Mouse (Mus musculus): ENCODE measurements around the gene Slc26a10. TPM values are rescaled to one million over a fixed set of nuclear protein-coding genes. Genes with fewer than 3 reads are reported as not detected.

Gene Slc26a10
- polyA plus RNA-seq, 1 experiment from 2014 or later, result 1.1 TPM

Other genes with a start within 250 kb of the Slc26a10 start
- gene Ctdsp2, start 201.9 kb downstream of the Slc26a10 start, polyA plus RNA-seq (2015; fragmentation: Nextera tagmentation; extraction: Ambion mirVana), result 27.8 and 30.9 TPM in 2 replicates
- 0.15 and 0.19 TPM in 2 replicates for gene Avil, start 179.9 kb downstream of the Slc26a10 start, polyA plus RNA-seq (2015; fragmentation: Nextera tagmentation; extraction: Ambion mirVana)
- 74.7 and 78.4 TPM in 2 replicates for gene Tsfm, start 149.8 kb downstream of the Slc26a10 start, polyA plus RNA-seq (2015; fragmentation: Nextera tagmentation; extraction: Ambion mirVana)
- gene Mettl1, start 139.2 kb downstream of the Slc26a10 start, polyA plus RNA-seq (2015; fragmentation: Nextera tagmentation; extraction: Ambion mirVana), result 29.3 and 30.0 TPM in 2 replicates
- gene Eef1akmt3, start 139.1 kb downstream of the Slc26a10 start, polyA plus RNA-seq (2015; fragmentation: Nextera tagmentation; extraction: Ambion mirVana), result 0.08 and 0.14 TPM in 2 replicates
- gene Cyp27b1, start 132.4 kb downstream of the Slc26a10 start, polyA plus RNA-seq (2015; fragmentation: Nextera tagmentation; extraction: Ambion mirVana), result 0.06 TPM in 1 of 2 replicates, not detected in the other
- 4.0 and 4.5 TPM in 2 replicates for gene March9, start 120.5 kb downstream of the Slc26a10 start, polyA plus RNA-seq (2015; fragmentation: Nextera tagmentation; extraction: Ambion mirVana)
- gene Cdk4, start 117.1 kb downstream of the Slc26a10 start, polyA plus RNA-seq (2015; fragmentation: Nextera tagmentation; extraction: Ambion mirVana), result 2,414 and 2,431 TPM in 2 replicates
- 133 and 141 TPM in 2 replicates for gene Tspan31, start 110.4 kb downstream of the Slc26a10 start, polyA plus RNA-seq (2015; fragmentation: Nextera tagmentation; extraction: Ambion mirVana)
- gene Agap2, start 105.4 kb downstream of the Slc26a10 start, polyA plus RNA-seq (2015; fragmentation: Nextera tagmentation; extraction: Ambion mirVana), result 1.5 and 1.7 TPM in 2 replicates
- gene Os9, start 59.5 kb downstream of the Slc26a10 start, polyA plus RNA-seq (2015; fragmentation: Nextera tagmentation; extraction: Ambion mirVana), result 94.8 and 101 TPM in 2 replicates
- 15.7 and 16.7 TPM in 2 replicates for gene B4galnt1, start 15.4 kb downstream of the Slc26a10 start, polyA plus RNA-seq (2015; fragmentation: Nextera tagmentation; extraction: Ambion mirVana)
- 24.3 and 25.8 TPM in 2 replicates for gene Arhgef25, start 9.4 kb upstream of the Slc26a10 start, polyA plus RNA-seq (2015; fragmentation: Nextera tagmentation; extraction: Ambion mirVana)
- gene Dtx3, start 15.1 kb upstream of the Slc26a10 start, polyA plus RNA-seq (2015; fragmentation: Nextera tagmentation; extraction: Ambion mirVana), result 150 and 155 TPM in 2 replicates
- gene Pip4k2c, start 30.9 kb upstream of the Slc26a10 start, polyA plus RNA-seq (2015; fragmentation: Nextera tagmentation; extraction: Ambion mirVana), result 18.8 and 19.5 TPM in 2 replicates
- 45.4 and 47.6 TPM in 2 replicates for gene Kif5a, start 82.7 kb upstream of the Slc26a10 start, polyA plus RNA-seq (2015; fragmentation: Nextera tagmentation; extraction: Ambion mirVana)
- gene Dctn2, start 85.7 kb upstream of the Slc26a10 start, polyA plus RNA-seq (2015; fragmentation: Nextera tagmentation; extraction: Ambion mirVana), result 262 and 282 TPM in 2 replicates
- gene Mbd6, start 108.4 kb upstream of the Slc26a10 start, polyA plus RNA-seq (2015; fragmentation: Nextera tagmentation; extraction: Ambion mirVana), result 13.6 and 16.7 TPM in 2 replicates
- gene Mars, start 131.1 kb upstream of the Slc26a10 start, polyA plus RNA-seq (2015; fragmentation: Nextera tagmentation; extraction: Ambion mirVana), result 137 and 138 TPM in 2 replicates
- gene Arhgap9, start 141.3 kb upstream of the Slc26a10 start, polyA plus RNA-seq (2015; fragmentation: Nextera tagmentation; extraction: Ambion mirVana), result 0.39 and 0.72 TPM in 2 replicates
- 1.1 and 2.1 TPM in 2 replicates for gene Gli1, start 161.3 kb upstream of the Slc26a10 start, polyA plus RNA-seq (2015; fragmentation: Nextera tagmentation; extraction: Ambion mirVana)
- gene Inhbe, start 173.8 kb upstream of the Slc26a10 start, polyA plus RNA-seq (2015; fragmentation: Nextera tagmentation; extraction: Ambion mirVana), result 0.03 and 0.06 TPM in 2 replicates
- gene Inhbc, start 189.8 kb upstream of the Slc26a10 start, polyA plus RNA-seq (2015; fragmentation: Nextera tagmentation; extraction: Ambion mirVana), result not detected in 2 replicates
- gene R3hdm2, start 199.7 kb upstream of the Slc26a10 start, polyA plus RNA-seq (2015; fragmentation: Nextera tagmentation; extraction: Ambion mirVana), result 35.7 and 39.3 TPM in 2 replicates